Mouse (Mus musculus): ENCODE data around the gene Cluh. TPM values are rescaled to one million over a fixed set of nuclear protein-coding genes. Genes with fewer than 3 reads are reported as not detected.

Cluh gene
- total RNA-seq, 1 experiment, result 73.5 TPM

- TF ChIP-seq ZC3H11A (IDR thresholded peaks at IDR 0.05; ENCODE audit: borderline replicate concordance, low read depth, low read length) (no peak), MAFK (IDR thresholded peaks at IDR 0.05; ENCODE audit: insufficient read depth, low read depth, low read length) (no peak), CHD2 (IDR thresholded peaks at IDR 0.05; ENCODE audit: low read depth, low read length) (no peak), HCFC1 (IDR thresholded peaks at IDR 0.05; ENCODE audit: borderline replicate concordance, insufficient read depth, low read length) (no peak), ZNF384 (IDR thresholded peaks at IDR 0.05; ENCODE audit: low read depth, low read length) (no peak)
- Histone ChIP-seq H3K36me3 (ENCODE audit: control insufficient read depth, insufficient read depth, low read length, poor library complexity, severe bottlenecking) (peaks cover 11% of the 10 kb centered on the region; the same call in 1 of the 2 replicates), H3K27ac (ENCODE audit: insufficient read depth, low read depth, low read length, poor library complexity, severe bottlenecking) (no peak overlapping the region; the same call in 1 of the 2 replicates), H3K4me3 (ENCODE audit: insufficient read depth in 1 of 2, low read depth in 1 of 2, low read length in 2 of 2, poor library complexity in 1 of 2, severe bottlenecking in 1 of 2) (no peak overlapping the region), H3K9me3 (ENCODE audit: control insufficient read depth, insufficient read depth, low read depth, low read length) (no peaks in the 10 kb centered on the region), H3K4me1 (ENCODE audit: control insufficient read depth in 2 of 2, insufficient read depth in 2 of 2, low read length in 2 of 2, poor library complexity in 1 of 2) (peaks cover 6 to 10% of the 10 kb centered on the region in 2 experiments), H3K9ac (ENCODE audit: insufficient read depth, low read depth, low read length, poor library complexity, severe bottlenecking) (no peak overlapping the region)
- in situ Hi-C loops (cut with MboI; ENCODE audit: low sequenced_read_pairs in 2 of 2, unreplicated experiment in 2 of 2), result no loop called here
- DNase-seq (ENCODE audit: low read depth, low spot score), result no peak
Measured at GRCm38 (mm10) chr11:74627481-74627880, 21.8 kb upstream of the Cluh start.

DNA sequence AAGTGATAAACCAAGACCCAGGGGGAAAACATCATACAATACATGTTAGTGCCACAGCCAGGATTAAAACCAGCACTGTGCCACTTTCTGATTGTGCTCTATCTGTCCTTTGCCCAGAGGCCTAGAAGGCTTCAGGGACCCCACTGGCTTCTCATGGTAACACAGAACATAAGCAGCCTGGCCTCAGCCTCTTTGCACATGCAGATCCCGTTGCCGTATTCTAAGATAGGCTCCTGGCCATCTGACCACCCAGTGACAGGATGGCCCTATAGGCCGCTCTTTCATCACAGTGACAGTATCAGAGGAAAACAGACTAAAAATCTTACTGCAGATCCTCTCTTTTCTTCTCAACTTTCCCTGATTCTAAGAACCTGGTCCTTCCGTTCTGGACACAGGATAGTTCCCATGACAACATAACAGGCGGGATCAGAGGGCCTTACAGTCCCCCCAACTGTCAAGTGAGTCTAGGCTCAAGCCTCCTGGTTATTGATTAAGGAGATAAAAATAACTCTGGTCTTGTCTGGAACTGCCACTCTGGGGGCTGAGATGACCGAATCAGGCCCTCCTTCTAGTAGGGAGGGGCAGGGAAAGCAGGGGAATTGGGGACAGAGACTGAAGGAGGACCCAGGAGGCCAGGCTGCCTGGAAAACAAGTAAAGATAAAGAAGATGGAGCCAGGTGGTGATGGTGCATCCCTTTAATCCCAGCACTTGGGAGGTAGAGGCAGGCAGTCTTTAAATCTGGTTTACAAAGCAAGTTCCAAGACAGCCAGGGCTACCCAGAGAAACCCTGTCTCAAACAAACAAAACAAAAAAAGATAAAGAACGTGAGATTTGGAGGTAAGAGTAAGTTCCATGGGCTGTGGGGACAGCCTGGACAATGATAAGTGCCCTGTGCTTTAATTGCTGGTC is 17.2 kb upstream of the Cluh start:
- no peak overlapping the region for H3K4me3 ChIP-seq (ENCODE audit: insufficient read depth in 1 of 2, low read depth in 1 of 2, low read length in 2 of 2, poor library complexity in 1 of 2, severe bottlenecking in 1 of 2)
- no peak overlapping the region for H3K9ac ChIP-seq (ENCODE audit: insufficient read depth, low read depth, low read length, poor library complexity, severe bottlenecking)
- TF ChIP-seq ZNF384 (IDR thresholded peaks at IDR 0.05; ENCODE audit: low read depth, low read length) (no peak), HCFC1 (IDR thresholded peaks at IDR 0.05; ENCODE audit: borderline replicate concordance, insufficient read depth, low read length) (no peak), CHD2 (IDR thresholded peaks at IDR 0.05; ENCODE audit: low read depth, low read length) (no peak), MAFK (IDR thresholded peaks at IDR 0.05; ENCODE audit: insufficient read depth, low read depth, low read length) (no peak), ZC3H11A (IDR thresholded peaks at IDR 0.05; ENCODE audit: borderline replicate concordance, low read depth, low read length) (no peak)
- H3K36me3 ChIP-seq (ENCODE audit: control insufficient read depth, insufficient read depth, low read length, poor library complexity, severe bottlenecking), result 0 out of 2 replicates have a peak, but pooled peaks cover 3% of the 10 kb centered on the region
- DNase-seq (ENCODE audit: low read depth, low spot score), result no peak
- no peak overlapping the region for H3K27ac ChIP-seq (ENCODE audit: insufficient read depth, low read depth, low read length, poor library complexity, severe bottlenecking)
- in situ Hi-C loops (cut with MboI; ENCODE audit: low sequenced_read_pairs in 2 of 2, unreplicated experiment in 2 of 2), result no loop called here
- H3K9me3 ChIP-seq (ENCODE audit: control insufficient read depth, insufficient read depth, low read depth, low read length), result no peaks in the 10 kb centered on the region
- H3K4me1 ChIP-seq (ENCODE audit: control insufficient read depth in 2 of 2, insufficient read depth in 2 of 2, low read length in 2 of 2, poor library complexity in 1 of 2), result peaks cover 5 to 6% of the 10 kb centered on the region in 2 experiments

DNA sequence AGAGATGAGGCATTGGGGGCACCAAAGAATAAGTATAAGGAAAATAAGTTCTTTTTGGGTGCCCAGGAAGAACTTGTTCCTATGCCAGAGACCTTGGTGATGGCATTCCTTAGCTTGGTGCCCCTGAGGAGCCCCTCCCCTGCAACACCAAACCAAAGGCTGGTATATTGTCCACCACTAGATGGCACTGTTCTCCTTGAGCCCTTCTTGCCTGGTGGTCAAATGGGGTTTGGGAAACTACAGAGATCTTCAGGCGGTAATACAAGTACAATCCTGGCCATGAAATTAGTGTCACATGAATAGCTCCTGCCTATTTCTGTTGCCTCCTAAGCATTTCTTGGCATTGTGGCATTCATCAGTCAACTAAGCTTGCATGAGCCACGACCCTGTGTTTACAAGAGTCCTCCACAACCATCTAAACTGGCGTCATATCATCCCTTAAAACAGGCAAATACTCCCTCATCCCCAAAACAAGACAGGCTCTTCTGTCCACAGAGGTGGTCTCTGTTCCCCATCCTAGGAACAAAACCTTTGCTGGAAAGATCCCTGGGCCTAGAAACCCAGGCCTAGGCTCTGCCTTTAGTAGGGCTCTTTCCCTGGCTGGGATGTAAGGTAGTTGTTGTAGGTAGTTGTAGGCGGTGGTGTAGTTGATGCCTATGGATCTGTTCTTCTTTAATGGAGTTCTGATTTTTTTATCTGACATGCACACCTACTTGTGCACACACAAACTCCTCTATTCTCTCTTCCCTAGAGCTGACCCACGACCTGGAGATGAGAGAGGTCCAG is 14.6 kb upstream of the Cluh start:
- no peak overlapping the region for H3K27ac ChIP-seq (ENCODE audit: insufficient read depth, low read depth, low read length, poor library complexity, severe bottlenecking)
- no peak overlapping the region for H3K9ac ChIP-seq (ENCODE audit: insufficient read depth, low read depth, low read length, poor library complexity, severe bottlenecking)
- no peak overlapping the region for H3K4me3 ChIP-seq (ENCODE audit: insufficient read depth in 1 of 2, low read depth in 1 of 2, low read length in 2 of 2, poor library complexity in 1 of 2, severe bottlenecking in 1 of 2)
- H3K9me3 ChIP-seq (ENCODE audit: control insufficient read depth, insufficient read depth, low read depth, low read length), result no peaks in the 10 kb centered on the region
- 0 out of 2 replicates have a peak, but pooled peaks cover 3% of the 10 kb centered on the region for H3K36me3 ChIP-seq (ENCODE audit: control insufficient read depth, insufficient read depth, low read length, poor library complexity, severe bottlenecking)
- peaks cover 0 to 5% of the 10 kb centered on the region in 2 experiments; a peak in 1 of 4 replicates for H3K4me1 ChIP-seq (ENCODE audit: control insufficient read depth in 2 of 2, insufficient read depth in 2 of 2, low read length in 2 of 2, poor library complexity in 1 of 2)
- peak; percentile 86 for DNase-seq (ENCODE audit: low read depth, low spot score)
- TF ChIP-seq CHD2 (IDR thresholded peaks at IDR 0.05; ENCODE audit: low read depth, low read length), result no peak
- 0 out of 2 replicates have a peak, but pooled peaks have one; percentile 33 for TF ChIP-seq ZNF384 (IDR thresholded peaks at IDR 0.05; ENCODE audit: low read depth, low read length)
- in situ Hi-C loops (cut with MboI; ENCODE audit: low sequenced_read_pairs in 2 of 2, unreplicated experiment in 2 of 2), result no loop called here

DNA sequence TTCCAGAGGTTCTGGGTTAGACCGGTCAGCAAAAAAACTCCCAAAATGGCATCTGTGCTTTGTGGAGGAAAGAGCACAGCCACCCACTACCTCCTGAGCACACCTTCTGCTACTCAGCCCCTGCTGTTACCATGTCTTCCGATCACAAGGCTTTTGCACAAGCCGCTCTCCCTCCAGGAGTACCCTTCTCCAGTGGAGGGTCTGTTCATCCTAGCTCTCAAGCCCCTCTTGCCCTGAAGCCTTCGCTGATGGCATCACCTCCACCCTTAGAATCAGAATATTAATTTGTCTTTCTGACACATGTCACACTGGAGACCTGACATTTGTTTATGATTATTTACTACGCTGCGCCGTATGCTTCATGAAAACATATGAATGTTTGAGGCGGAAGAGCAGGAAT is 11.8 kb upstream of the Cluh start:
- H3K27ac ChIP-seq (ENCODE audit: insufficient read depth, low read depth, low read length, poor library complexity, severe bottlenecking), result no peak overlapping the region
- TF ChIP-seq CHD2 (IDR thresholded peaks at IDR 0.05; ENCODE audit: low read depth, low read length) (no peak), ZC3H11A (IDR thresholded peaks at IDR 0.05; ENCODE audit: borderline replicate concordance, low read depth, low read length) (no peak), HCFC1 (IDR thresholded peaks at IDR 0.05; ENCODE audit: borderline replicate concordance, insufficient read depth, low read length) (no peak), ZNF384 (IDR thresholded peaks at IDR 0.05; ENCODE audit: low read depth, low read length) (no peak), MAFK (IDR thresholded peaks at IDR 0.05; ENCODE audit: insufficient read depth, low read depth, low read length) (no peak)
- H3K9ac ChIP-seq (ENCODE audit: insufficient read depth, low read depth, low read length, poor library complexity, severe bottlenecking), result no peak overlapping the region
- H3K9me3 ChIP-seq (ENCODE audit: control insufficient read depth, insufficient read depth, low read depth, low read length), result no peaks in the 10 kb centered on the region
- no peaks in the 10 kb centered on the region for H3K36me3 ChIP-seq (ENCODE audit: control insufficient read depth, insufficient read depth, low read length, poor library complexity, severe bottlenecking)
- in situ Hi-C loops (cut with MboI; ENCODE audit: low sequenced_read_pairs in 2 of 2, unreplicated experiment in 2 of 2), result no loop called here
- no peak for DNase-seq (ENCODE audit: low read depth, low spot score)
- H3K4me1 ChIP-seq (ENCODE audit: control insufficient read depth in 2 of 2, insufficient read depth in 2 of 2, low read length in 2 of 2, poor library complexity in 1 of 2), result peaks cover 0 to 5% of the 10 kb centered on the region in 2 experiments; a peak in 1 of 4 replicates
- peak overlapping the region; percentile 69 to 71 for H3K4me3 ChIP-seq (ENCODE audit: insufficient read depth in 1 of 2, low read depth in 1 of 2, low read length in 2 of 2, poor library complexity in 1 of 2, severe bottlenecking in 1 of 2)
